Mouse (Mus musculus) stomach, adult 2 months (tissue): ENCODE data around the gene Swt1. TPM values are rescaled to one million over a fixed set of nuclear protein-coding genes. Genes with fewer than 3 reads are reported as not detected.

Experiments used
- polyA plus RNA-seq: library from polyadenylated mRNA; depleted of rRNA; stranded (reverse); fragments of >200 nt; gene quantifications from 2 replicates; pipeline ENCODE4 v1.2.3, GENCODE M21; 2012; rRNA removed

The Swt1 gene
- polyA plus RNA-seq, result 0.98 and 1.5 TPM in 2 replicates

GRCm38 (mm10) chr1:151428263-151429221 lies at the start of gene Swt1, which contains the start of gene Trmt1l:
Gene Swt1, minus strand, starts transcription at chr1:151428455.
Gene Trmt1l, plus strand, starts transcription at chr1:151428542.

GRCm38 (mm10) chr1:151344283-151345108 lies 83.8 kb downstream of the Swt1 start, which contains the start of gene Ivns1abp:
Gene Ivns1abp, plus strand, starts transcription at chr1:151344477.

Other genes with a start within 250 kb of the Swt1 start
- 0.11 TPM in 1 of 2 replicates, not detected in the other for gene Gm47985, start 245.9 kb downstream of the Swt1 start, polyA plus RNA-seq
- gene Gm8947, start 236.1 kb downstream of the Swt1 start, polyA plus RNA-seq, result 0.09 and 0.13 TPM in 2 replicates
- not detected in 2 replicates for gene Gm47995, start 230.0 kb downstream of the Swt1 start, polyA plus RNA-seq
- gene 3110040M04Rik, start 224.3 kb downstream of the Swt1 start, polyA plus RNA-seq, result 0.51 TPM in 1 of 2 replicates, not detected in the other
- not detected in 2 replicates for gene Gm47996, start 218.3 kb downstream of the Swt1 start, polyA plus RNA-seq
- gene Ivns1abp, start 84.0 kb downstream of the Swt1 start, polyA plus RNA-seq, result 17.0 and 17.6 TPM in 2 replicates
- 3.5 and 5.2 TPM in 2 replicates for gene Trmt1l, start 87 bp upstream of the Swt1 start, polyA plus RNA-seq
- 0.84 and 1.00 TPM in 2 replicates for gene Rnf2, start 72.5 kb upstream of the Swt1 start, polyA plus RNA-seq
- 4.1 and 6.7 TPM in 2 replicates for gene Fam129a, start 142.7 kb upstream of the Swt1 start, polyA plus RNA-seq